Mouse (Mus musculus) lung, postnatal 0 days (tissue): ENCODE results near the gene Bhmt2.

Experiments
- CTCF ChIP-seq: IDR thresholded peaks from 2 replicates; pipeline ENCODE4 v1.5.1; 2016; ENCODE audit warnings: antibody characterized with exemption, mild to moderate bottlenecking
- EP300 ChIP-seq: IDR thresholded peaks from 2 replicates; pipeline ENCODE4 v1.6.1; 2016; ENCODE audit warnings: antibody characterized with exemption, mild to moderate bottlenecking, control low read depth

DNA sequence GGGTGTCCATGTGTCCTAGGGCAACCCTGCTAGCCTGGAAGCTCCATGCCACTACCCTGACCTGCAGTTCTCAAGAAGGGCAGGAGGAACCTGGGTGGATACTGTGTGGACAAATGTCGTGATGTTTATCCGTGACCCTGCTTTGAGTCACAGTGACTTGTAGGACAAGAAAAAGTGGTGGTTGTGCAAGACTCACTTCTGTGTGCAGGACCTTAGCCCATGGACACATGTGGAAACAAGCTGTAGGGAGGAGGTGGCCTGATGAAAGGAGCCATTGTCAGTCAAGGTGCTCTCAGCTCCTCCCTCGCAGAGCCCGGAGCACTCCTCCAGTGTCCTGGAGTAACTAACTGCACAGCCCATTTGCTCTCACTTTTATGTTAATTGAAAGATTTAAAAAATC, 31.6 kb upstream of the Bhmt2 start:
- no peak for TF ChIP-seq CTCF
- TF ChIP-seq EP300 = no peak
